Mouse (Mus musculus): ENCODE results near the gene Plekha1.

- TF ChIP-seq CTCF (IDR thresholded peaks at IDR 0.05; ENCODE audit: borderline replicate concordance, extremely low read depth, insufficient read depth, insufficient read length) (no peak), POLR2A (IDR thresholded peaks at IDR 0.05; ENCODE audit: borderline replicate concordance, extremely low read depth, insufficient read depth, insufficient read length, poor library complexity, severe bottlenecking) (no peak)
These were observed 93.0 kb downstream of the Plekha1 start for GRCm38 (mm10) chr7:130958551-130958950.
